Mouse (Mus musculus): ENCODE data around the gene Aff4.

Aff4 gene

DNA sequence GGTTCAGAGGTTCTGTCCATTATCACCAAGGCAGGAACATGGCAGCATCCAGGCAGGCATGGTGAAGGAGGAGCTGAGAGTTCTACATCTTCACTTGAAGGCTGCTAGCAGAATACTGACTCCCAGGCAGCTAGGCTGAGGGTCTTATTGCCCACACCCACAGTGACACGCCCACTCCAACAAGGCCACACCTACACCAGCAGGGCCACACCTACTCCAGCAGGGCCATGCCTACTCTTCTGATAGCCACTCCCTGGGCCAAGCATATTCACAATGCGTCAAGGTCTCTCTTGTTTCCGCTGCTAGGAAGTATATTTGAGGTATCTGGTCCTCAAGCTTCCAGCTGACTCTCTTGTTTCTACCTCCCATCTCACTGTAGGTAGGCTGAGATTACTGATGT is 108.4 kb downstream of the Aff4 start:
- DNase-seq (ENCODE audit: low read depth, low spot score) = no peak

DNA sequence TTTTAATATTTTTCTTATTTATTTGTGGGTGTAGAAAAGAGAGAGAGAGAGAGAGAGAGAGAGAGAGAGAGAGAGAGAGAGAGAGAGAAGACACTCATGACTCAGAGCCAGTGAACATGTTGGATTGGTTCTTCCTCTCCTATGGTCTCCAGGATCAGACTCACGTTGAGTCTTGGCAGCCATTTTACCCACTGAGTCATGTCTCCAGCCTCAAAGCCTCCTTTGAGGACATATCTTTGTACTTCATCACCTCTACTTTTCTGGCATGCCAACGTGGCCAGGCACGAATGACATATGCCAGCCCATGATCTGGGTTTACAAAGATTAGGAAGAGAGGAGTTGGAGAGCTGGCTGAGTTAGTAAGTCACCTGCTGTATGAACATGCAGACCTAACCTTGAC is 109.6 kb downstream of the Aff4 start:
- no peak for DNase-seq (ENCODE audit: low read depth, low spot score)

DNA sequence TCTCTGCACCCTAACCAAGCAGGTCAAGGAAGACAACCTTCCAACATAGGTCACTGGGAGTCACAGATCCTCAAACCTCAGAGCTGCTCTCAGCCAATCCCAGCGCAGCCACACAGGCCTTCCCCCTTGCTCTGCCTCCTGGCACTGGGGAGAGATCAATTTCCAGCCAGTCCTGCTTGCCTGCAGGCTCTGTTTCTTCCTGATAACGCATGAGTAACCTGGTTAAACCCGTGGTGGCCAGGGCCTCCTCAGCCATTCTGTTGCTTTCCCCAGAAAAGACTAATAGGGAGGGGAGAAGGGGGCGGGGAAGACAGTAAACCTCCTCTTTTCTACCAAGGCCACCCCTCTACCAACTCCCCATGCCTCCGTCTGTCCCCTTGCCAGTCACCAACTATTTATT is 111.1 kb downstream of the Aff4 start:
- no peak for DNase-seq (ENCODE audit: low read depth, low spot score)

DNA sequence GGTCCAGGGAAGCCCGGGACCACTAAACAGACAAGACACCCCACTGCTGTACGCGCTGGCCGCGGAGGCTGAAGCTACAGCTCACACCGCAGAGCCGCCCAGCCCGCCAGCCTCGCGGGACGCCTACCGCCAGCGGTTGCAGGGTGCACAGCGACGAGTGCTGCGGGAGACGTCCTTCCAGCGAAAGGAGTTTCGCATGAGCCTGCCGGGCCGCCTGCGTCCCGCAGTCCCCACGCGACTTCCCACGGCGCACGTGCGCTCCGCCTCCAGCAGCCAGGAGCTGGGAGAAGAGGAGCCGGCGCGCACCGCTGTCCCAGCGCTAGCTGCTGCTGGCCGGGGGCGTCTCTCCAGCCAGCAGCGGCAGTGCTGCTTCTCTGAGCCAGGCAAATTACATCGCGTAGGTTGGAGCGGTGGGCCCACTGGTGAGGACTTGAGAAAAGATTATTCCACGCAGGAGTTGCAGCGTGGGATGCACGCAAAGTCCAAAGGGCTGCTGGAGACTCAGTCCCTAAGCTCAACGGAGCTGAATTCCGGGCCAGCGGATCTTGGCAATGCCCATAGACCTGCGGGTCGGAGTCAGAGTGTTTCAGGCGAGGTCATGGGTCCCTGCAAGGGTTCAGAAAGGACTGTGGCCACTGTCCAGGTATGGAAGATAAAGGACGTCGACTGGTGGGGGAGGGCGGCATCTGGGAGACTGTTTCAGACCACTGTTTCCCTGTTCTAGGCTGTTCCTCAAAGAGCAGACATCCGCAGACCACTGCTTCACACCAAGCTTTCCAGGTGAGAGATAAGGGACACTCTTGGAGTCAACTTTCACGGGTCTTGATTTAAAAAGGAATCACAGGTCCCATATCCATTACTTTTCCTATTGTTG is 113.2 kb downstream of the Aff4 start:
- no peak for DNase-seq (ENCODE audit: low read depth, low spot score)

DNA sequence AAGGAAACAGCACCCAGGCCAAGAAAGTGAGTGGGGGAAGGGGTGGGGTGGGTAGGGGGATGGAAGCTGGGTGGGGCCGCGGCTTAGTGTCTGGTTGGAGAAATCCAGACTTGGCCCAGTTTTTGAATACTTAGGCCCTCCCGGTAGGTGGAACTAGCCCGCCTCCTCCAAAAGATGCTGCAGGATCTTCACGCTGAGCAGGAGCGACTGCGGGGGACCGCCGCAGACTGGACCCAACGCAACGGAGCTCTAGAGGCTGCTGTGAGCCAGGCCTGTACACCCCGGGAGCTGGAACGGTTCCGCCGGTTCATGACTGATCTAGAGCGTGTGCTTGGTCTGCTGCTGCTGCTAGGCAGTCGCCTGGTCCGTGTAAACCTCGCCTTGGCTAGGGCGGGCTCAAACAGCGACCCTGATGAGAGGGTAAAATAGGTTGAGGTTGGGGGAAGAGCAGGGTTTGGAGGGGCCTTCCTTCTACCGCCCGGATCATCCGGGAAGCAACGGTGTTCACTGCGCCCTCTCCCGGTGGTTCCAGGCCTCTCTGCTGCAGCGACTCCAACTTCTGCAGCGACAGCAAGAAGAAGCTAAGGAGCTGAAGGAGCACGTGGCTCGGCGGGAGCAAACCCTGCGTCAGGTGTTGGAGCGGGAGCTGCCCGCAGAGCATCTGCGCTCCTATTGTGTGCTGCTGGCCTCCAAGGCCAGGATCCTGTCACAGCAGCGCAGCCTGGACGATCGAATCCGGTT is 115.8 kb downstream of the Aff4 start:
- DNase-seq (ENCODE audit: low read depth, low spot score) = peak; percentile 84

DNA sequence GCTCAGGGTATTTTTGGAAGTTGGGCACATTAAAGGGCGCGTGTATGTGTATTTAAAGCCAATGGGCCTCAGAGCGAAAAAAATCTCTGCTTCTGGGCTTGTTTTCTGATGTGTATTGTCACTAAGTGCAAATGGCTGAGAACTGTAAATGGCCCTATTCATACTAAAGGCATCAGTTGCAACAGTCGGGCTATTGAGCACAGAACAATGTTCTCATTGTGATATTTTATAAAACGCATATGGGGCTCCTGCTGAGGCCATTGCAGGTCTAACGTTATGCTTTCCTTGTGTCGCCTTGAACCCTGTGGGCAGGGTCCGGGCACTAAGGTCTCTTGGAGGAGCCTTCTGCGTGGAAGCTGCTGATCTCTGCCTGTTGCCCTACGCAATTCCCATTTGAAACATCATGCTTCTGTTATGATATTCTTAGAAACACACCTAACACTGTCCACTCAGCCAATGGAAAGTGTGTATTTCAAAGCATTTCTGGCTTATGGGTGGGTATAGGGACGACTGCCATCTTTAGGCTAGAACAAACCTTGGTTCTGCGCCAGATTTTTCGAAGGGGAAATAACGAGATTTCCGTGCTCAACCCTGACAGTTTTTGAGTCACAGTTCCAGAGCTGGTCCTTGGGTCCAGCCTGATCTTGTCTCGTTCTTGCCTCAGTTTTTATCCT is 118.8 kb downstream of the Aff4 start:
- no peak for DNase-seq (ENCODE audit: low read depth, low spot score)

DNA sequence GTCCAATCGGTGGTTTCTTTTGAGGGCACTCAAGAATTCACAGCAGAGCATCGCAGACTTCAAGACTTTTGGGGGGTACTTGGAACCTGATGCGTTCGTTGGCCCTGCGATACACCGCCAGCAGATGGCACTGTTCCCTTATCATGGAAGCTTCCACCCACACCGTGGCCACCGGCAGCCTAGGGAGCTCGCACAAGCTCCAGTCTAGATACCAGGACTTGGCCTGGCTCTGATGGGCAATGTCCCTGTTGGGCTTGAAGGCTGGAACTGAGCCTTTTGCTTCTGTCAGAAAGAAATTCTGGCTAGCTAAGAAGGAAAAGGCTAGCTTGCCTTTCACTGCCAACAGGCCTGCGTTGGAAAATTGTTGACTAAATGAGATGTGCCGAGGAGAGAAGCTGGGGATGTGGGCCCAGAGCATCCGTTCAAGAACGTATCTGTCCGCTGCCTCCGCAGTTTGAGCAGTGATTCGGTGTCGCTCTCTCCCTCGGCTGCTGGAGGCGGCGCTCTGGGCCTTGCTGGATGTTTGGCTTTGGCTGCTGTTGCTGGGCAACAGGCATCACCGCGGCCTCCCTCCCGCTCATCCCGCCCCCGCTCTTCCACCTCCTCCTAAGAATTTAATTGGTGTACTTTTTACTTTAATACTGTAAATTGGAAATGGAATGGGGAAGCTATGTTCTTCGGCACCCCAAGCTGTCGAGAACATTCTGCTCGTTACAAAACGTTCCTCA is 119.5 kb downstream of the Aff4 start, which contains the start of gene Gm9837:
TSS of gene Gm9837 (minus strand) at position 512 of the 728 bp plus-strand sequence.
- peak; percentile 93 for DNase-seq (ENCODE audit: low read depth, low spot score)
